19 mouse cellular contexts compared by ENCODE assay signal in genomic region chr17:10698041-10698440, GRCm38 (mm10).
A peak's percentile ranks its signal among the peaks of the same experiment; 100 is the strongest.
DNase-seq lines count a peak whose midpoint lies in the region; ATAC-seq lines count a peak whose summit lies in the region.
"Had no signal": no experiment of that assay in that cellular context is flagged by ENCODE, and none has a peak within 500 bp of the region (broad histone marks: within the 10 kb centered on the region; RNA-seq: fewer than 3 reads in every experiment).

No protein-coding gene starts in this region.

- no peak overlapping the region for H3K4me2 ChIP-seq in kidney, embryonic 14.5 days (replicated peaks; ENCODE audit: low read depth, low read length)
- H3K4me2 ChIP-seq: limb, embryonic 12.5 days had no signal

- H3K9ac ChIP-seq in kidney, embryonic 14.5 days (ENCODE audit: low read depth, low read length), result no peak overlapping the region
- H3K9ac ChIP-seq: forebrain, postnatal 0 days; limb, embryonic 12.5 days; liver, embryonic 14.5 days had no signal

- H3K4me1 ChIP-seq in kidney, embryonic 14.5 days (ENCODE audit: control insufficient read depth, insufficient read depth, low read length), result no peaks in the 10 kb centered on the region
- H3K4me1 ChIP-seq: megakaryocyte, embryonic 14.5 days had no signal

- no peaks in the 10 kb centered on the region for H3K36me3 ChIP-seq in kidney, embryonic 14.5 days (ENCODE audit: control insufficient read depth, insufficient read depth, low read length)
- H3K36me3 ChIP-seq: limb, embryonic 12.5 days had no signal

- no peak overlapping the region for H3K27ac ChIP-seq in kidney, embryonic 14.5 days (ENCODE audit: low read depth, low read length)
- H3K27ac ChIP-seq: heart, adult 2 months; kidney, postnatal 0 days; limb, embryonic 12.5 days; liver, embryonic 14.5 days had no signal

- no peaks in the 10 kb centered on the region for H3K27me3 ChIP-seq in kidney, embryonic 14.5 days (ENCODE audit: control insufficient read depth, insufficient read depth, low read length)
- H3K27me3 ChIP-seq: limb, embryonic 12.5 days; megakaryocyte, embryonic 14.5 days; Patski had no signal

- DNase-seq in heart, adult 11 months, result peak; percentile 92
- DNase-seq in heart, postnatal 25 days (ENCODE audit: low spot score), result no peak
- DNase-seq in kidney, postnatal 36 days, result peak; percentile 18 to 30
- peak; percentile 62 for DNase-seq in adrenal gland, postnatal 14 days
- peak; percentile 18 for DNase-seq in embryo, embryonic 10.5 days (ENCODE audit: low spot score)
- no peak for DNase-seq in retina, embryonic 14.5 days (ENCODE audit: low spot score)
- DNase-seq: cerebellum, adult 9-11 months; forebrain, postnatal 0 days; lung, postnatal 14 days; spleen, adult 18-20 months; thymus, postnatal 14 days had no signal

- no peak overlapping the region for H3K4me3 ChIP-seq in kidney, embryonic 14.5 days (ENCODE audit: low read length)
- H3K4me3 ChIP-seq: heart, adult 2 months; limb, embryonic 12.5 days; megakaryocyte, embryonic 14.5 days had no signal

- no peaks in the 10 kb centered on the region for H3K9me3 ChIP-seq in kidney, embryonic 14.5 days (ENCODE audit: control insufficient read depth, low read length)
- H3K9me3 ChIP-seq: limb, embryonic 12.5 days had no signal

- 67% methylated on average over 8 of the region's 8 CpGs for WGBS in kidney, embryonic 14.5 days

- no peak for ATAC-seq in kidney, embryonic 14.5 days (ENCODE audit: low FRiP score, low TSS enrichment)
- ATAC-seq: forebrain, postnatal 0 days; midbrain, embryonic 16.5 days; Patski had no signal

- intact Hi-C loops in heart, postnatal 25 days (cut with DNase I), result no loop called here

Comparison
In these comparisons a context has a peak if more than half of its experiments do, and no peak if none do; other contexts are left out.
1. DNase-seq: peak in heart, adult 11 months (single experiment), kidney, postnatal 36 days (2 of 2), adrenal gland, postnatal 14 days (single experiment) and embryo, embryonic 10.5 days (single experiment); none in heart, postnatal 25 days (single experiment) and retina, embryonic 14.5 days (single experiment).